Mouse (Mus musculus): ENCODE data around the gene Grb10.

Gene Grb10

DNA sequence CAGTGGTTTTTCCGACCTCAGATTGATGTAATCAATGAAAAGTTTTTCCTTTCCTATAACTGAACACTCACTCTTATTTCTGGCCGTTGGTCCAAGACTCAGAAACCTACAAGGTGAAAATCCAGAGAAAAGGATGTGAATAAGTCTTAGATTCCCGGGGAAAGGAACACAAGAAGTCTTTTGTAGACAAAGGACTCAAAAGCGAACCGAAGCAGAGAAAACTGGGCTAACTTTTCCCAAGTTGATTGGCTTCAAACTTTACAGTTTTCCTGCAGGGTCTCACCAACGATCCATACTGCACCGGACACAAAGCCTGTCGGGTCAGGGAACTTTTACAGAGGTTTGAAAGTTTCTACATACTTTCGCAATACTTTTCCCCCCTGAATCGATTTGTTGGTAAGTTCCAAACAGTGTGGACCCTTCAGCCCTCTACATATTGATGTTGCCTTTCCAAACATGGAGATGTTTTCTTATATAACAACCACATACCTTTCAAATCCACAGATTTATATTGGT lies at the start of gene Grb10:
Grb10 (minus strand) TSS at position 214 of the 516 bp plus-strand sequence.
- no peak for DNase-seq

- no peak for DNase-seq
These were observed 43.2 kb upstream of the Grb10 start for GRCm38 (mm10) chr11:12081638-12082037.

DNA sequence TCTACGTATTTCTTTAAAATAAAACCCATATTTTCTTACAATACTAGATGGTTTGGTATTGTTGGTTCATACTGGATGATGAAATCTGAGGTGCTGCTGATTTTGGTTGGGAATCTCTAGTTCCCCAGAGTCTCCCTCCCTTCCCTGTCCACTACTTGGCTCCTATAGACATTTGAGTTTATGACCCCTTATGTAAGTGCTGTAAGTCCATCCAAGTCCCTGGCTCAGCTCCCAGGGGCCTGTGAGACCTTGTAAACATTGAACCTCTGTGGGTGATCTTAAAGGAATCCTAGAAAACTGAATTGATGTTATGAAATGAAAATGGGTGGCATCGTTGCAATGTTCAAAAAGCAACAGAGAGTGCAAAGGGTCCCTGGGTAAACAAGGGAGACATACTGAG lies 40.7 kb upstream of the Grb10 start:
- DNase-seq: no peak

DNA sequence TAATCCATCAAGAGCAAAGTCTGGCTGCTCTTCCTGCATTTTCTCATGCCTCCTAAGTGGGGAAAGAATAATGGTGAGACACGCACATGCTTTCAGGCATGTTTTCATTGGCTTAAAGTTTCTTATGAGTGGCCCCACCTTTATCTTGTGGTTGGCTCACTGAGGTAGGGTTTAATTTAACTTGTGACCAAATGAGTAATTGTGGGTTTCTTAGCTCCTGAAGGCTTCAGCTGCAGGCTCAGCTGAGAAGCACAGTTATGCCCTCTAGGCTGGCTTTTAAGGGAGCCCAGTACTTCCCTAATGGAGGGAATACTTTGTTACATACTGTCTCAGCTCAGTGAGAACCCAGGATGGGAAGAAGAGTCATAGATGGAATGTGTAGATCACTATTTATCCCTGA lies 37.0 kb upstream of the Grb10 start:
- no peak for DNase-seq

GRCm38 (mm10) chr11:12073394-12074226 lies 35.1 kb upstream of the Grb10 start:
- no peak for DNase-seq

- DNase-seq: no peak
These were observed 33.8 kb upstream of the Grb10 start for GRCm38 (mm10) chr11:12072322-12072721.

DNA sequence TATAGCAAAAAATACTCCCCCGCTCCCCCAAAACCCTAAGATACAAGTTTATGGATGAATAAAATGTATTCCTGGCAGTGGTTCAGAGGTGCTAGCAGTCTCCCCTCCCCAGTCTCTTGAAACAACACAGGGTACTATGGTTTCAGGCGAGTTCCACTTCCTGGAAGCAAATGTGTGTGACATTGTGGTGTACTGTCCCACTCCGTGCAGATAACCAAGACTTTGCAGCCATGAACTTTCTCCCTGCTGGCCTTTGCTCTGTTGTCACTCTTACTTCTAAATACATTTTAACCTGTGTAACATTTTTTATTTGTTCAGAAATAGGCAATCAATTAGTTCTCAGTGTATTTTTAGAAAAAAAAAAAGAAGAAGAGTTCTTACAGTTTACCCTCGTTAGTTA lies 20.5 kb upstream of the Grb10 start:
- DNase-seq: no peak

DNA sequence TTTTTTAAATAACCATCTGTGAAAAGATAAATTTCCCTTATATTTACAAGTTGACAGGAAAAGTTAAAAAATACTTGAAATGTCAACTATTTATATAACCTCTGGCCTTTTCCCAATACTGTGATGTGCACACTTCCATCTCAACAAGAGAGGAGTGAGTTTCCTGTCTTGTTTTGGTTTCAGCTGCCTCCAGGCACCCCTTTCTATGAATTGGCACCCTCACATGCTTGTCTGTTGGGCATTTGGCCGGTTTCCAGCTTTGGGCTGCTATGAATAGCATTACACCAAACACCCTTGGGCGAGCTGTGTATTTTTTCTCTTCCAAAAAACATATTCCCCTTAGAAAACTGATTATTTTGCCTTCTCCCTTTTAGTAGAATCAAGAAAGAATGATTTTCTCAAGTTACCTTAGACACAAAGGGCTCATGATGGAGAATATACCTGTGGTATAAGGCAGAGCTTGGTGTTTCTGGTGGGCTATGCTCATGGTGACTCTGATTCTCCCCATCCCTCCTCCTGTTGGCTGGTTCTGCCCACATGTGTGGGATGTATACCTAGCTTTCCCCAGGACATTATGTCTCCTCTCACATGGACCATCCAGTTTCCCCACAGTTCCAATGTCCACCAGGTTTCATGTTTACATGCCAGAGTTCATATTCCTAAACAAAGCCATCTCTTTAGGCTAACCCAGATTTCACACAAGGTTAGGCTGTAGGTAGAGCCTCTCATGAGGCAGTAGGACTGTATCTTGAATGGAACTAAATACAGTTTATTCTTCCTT lies 10.3 kb upstream of the Grb10 start:
- no peak for DNase-seq

DNA sequence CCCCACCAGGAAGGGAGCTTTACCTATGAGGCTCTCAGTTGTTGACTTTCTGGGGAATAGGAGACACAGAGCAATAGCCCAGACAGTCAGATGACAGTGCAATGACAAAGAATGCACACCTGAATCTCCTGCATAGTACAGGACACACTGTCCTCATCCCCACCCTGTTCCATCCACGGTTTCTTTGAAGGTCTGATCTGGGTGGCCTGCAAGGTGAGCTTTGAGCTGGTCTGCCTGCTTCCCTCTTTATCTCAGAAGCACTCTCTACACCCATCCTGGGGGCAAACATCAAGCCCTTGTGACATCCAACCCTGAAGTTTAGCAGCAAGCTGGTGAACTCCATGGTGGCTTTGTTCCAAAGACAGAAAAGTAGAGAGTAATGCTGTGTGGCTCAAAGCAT lies 9.7 kb upstream of the Grb10 start:
- DNase-seq: no peak

DNA sequence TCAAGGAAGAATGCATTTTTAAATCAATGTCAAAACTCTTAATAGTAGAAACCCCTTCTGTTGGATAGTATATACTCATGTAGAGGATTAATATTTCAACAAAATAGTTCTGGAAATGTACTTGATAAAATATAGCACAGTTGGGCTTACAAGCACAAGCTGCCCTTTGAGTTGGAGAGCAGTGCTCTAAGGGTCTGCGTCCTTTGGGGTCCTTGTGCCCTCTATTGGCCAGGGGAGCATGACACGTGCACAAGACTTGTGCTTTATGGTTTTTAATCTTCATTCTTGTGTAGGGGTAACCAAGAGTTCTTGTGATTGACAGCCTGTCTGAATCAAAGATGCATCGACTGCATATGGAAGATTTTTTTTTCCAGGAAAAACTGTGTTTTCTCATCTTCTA lies 5.8 kb upstream of the Grb10 start:
- DNase-seq: no peak

DNA sequence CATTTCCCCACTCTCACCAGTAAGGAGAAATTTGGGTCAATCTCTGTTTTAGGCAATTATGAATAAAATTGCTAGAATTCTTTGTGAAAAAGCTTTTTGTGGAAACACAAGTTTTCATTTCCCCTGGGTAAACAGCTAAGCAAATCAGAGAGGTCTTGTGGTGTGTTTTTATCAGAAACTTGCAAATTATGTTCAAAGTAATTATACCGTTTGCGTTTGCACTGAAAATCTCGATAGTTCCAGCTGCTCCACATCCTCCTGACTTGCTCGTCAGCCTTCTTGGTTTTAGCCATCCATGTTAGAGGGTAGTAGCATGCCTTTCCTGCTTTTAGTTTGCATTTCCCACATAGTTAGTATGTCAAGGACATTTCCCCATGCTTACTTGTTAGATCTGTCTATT lies 3.3 kb upstream of the Grb10 start:
- DNase-seq: no peak

- DNase-seq: no peak
These were observed 2.9 kb upstream of the Grb10 start for GRCm38 (mm10) chr11:12041379-12041778.

- DNase-seq: no peak
These were observed 1.9 kb upstream of the Grb10 start for GRCm38 (mm10) chr11:12040391-12040790.

DNA sequence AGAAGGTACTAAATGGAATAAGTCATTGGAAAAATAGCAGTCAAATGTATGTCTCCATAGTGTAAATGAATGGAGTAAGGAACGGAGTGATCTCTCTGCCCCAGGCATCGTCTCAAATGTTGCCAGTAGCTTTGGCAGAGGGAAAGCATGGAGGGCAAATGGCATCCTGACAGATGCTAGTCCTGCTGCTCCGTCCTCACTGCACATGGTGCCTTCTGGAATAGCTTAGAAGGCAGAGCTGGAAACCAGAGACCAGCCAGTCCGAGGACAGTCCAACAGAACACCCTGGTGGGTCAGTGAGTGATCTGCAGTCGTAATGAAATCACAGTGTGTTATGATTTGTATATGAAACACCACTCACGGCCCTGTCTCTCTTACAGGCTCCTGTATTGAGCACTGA lies 1.3 kb upstream of the Grb10 start:
- no peak for DNase-seq

- no peak for DNase-seq
These were observed 615 bp upstream of the Grb10 start for GRCm38 (mm10) chr11:12039098-12039497.

- no peak for DNase-seq
These were observed 604 bp downstream of the Grb10 start for GRCm38 (mm10) chr11:12037689-12038469.

- DNase-seq: no peak
These were observed 1.3 kb downstream of the Grb10 start for GRCm38 (mm10) chr11:12037075-12037686.

DNA sequence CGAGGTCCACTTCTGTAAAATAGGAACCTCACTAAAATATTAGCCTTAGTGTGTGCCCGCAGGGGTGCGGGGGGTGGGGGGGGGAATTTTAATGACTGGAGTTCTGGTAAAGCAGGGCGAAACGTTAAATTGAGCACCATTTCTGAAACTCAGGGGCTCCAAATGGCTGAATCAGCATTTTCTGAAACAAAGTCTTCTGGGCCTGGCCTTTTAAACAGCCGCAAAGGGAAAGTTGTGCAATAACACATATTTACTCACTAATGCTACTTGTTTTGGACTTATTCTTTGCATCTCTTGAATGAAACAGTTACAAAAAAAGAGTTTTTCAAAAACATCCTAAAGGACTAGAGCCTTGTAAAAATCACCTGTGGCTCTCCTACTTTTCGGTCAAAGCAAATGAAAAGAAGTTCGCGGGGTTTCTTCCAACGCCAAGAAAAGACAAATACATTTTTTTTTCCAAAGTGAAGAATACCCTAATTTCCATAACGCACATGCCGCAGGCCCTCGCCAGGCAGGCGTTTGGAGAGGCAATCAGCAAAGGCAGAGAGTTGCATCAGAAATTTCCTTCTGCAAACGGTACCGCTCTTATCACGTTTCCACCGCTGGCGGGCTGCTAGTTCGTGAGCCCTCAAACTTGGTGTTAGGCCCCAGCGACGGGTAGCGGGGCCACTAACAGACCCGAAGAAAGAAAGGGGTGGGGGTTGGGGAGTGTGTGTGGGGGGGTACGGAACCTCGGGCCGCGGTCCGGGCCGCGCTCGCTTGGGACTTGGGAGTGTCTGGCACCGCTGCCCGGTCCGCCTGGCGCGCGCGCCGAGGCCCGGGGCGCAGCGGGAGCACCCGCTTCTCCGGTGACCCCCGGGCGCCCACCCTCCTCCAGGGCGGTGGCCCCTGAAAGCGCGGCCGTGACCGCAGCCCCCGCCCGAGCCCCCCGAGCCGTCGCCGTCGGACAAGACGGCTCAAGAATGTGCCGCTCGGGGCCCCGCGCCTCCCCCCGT lies 2.3 kb downstream of the Grb10 start:
- DNase-seq: no peak

- DNase-seq: no peak
These were observed 3.2 kb downstream of the Grb10 start for GRCm38 (mm10) chr11:12035324-12035723.

DNA sequence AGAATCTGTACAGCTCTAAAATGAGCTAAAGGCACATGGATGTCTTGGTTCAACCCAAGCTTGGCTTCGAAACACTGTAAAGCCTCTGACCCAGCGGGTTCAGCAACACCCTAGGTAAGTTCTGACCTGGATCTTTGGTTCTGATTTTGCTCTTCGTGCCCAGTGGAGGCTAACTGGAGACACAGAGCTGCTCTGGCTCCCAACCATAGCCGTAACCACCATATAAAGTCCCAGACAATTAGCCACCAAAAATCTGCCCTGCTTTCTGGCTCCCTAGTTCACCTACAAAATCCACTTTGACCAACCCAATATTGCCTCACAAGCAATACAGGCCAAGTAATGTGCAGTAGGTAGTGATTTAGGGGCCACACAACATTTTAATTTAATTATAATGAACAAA lies 3.7 kb downstream of the Grb10 start:
- DNase-seq: no peak

GRCm38 (mm10) chr11:12034371-12034770 lies 4.1 kb downstream of the Grb10 start:
- no peak for DNase-seq
